Mouse (Mus musculus) kidney, adult 2 months (tissue): ENCODE measurements around the gene Bcl9l.

ENCODE experiments used
- CTCF ChIP-seq: fragments of 200-500 bp; conservative IDR thresholded peaks from 2 replicates; pipeline ENCODE4 v1.5.1; 2011; ENCODE audit warnings: low read depth, mild to moderate bottlenecking, control low read depth, low read length, moderate library complexity, mixed read lengths; ENCODE audit not compliant: insufficient read depth, insufficient read length
- POLR2A ChIP-seq: fragments of 200-500 bp; IDR thresholded peaks from one replicate; pipeline ENCODE4 v1.6.1; 2011; ENCODE audit warnings: low read depth, low read length, control low read depth

GRCm38 (mm10) chr9:44525001-44525400 lies 42.4 kb downstream of the Bcl9l start:
- TF ChIP-seq CTCF (no peak), POLR2A (no peak)
